Mouse (Mus musculus) yolk sac, embryonic 10.5 days (tissue): ENCODE results near the gene Csf3r.

Experiments
- DNase-seq: peaks from one replicate; pipeline ENCODE4 v3.0.0-alpha.2; 2017; ENCODE audit warnings: low spot score

Gene Csf3r

DNA sequence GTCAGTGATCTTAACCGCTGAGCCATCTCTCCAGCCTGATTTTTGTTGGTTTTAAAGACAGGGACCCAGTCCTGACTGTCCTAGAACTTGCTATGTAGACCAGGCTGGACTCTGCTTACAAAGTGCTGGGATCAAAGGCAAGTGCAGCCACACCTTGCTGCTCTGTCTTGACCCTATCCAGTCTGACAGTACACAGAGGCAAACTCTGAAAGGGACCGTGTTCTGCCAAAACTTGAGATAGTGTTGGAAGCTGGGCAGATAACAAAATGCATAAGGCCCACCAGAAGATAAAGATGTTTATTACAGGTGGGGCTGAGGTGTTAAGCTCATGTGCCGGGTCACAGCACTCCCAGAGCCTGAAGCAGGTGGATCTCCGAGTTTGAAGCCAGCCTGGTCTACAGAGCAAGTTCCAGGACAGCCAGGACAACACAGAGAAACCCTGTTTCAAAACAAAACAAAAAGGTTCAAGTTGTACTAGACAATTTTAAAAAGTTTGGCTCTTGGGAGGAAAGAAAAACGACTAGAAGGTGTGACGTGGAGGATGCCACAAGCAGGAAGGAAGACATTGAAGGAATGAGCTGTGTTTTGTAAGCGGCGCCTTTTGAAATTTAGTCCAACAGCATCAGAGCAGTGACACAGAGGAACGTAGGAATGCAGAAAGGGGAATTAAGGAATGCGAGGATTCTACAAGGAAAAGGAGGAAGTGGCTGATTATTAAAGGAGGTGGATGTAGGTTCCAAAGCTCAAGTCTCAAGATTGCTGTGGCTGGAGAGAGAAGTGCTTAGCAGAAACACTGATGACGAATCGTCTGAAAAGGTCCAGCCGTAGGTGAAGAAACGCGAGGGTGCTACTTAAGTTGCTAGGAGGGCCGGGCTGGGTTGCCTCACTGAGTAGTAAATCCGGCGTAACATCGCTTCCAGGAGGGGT, 33.1 kb downstream of the Csf3r start:
- DNase-seq: no peak

DNA sequence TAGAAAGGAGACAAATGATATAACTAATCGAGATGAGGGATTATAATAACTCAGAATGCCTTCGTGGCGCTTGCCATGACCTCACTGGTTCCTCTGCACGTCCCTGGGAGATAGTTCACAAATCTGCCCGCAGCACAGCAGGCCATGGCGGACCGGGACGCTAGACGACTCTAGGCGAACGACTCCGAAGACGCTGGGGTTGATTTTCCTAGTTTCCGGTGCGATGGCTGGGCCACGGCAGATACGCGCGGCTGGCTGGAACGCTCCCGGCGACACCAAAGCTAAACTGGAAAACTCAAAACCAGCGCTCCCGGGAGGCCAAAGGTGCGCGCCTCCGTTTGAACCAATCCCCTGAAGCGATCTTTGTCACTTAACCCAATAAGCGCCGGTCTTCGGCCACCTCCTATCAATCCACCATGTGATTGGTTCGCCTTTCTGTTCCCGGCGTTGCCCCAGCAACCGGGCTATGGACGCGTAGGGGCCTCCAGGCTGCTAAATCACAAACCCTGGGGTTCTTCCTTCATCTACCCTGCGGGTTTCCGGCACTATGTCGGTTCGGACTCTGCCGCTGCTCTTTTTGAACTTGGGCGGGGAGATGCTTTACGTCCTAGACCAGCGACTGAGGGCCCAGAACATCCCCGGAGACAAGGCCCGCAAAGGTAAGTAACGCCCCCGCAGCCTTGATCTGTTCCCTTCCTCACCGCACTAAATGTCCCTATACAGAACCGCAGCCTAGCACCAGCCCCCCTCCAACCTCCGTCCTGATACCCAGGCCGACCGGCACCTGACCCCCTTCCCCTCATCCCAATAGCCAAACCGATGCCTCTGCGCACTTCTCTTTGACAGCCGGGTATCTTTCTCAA, 34.0 kb downstream of the Csf3r start, which contains the start of gene Oscp1:
TSS of gene Oscp1 (plus strand) at position 432 of the 863 bp plus-strand sequence.
- DNase-seq: peak; percentile 93

DNA sequence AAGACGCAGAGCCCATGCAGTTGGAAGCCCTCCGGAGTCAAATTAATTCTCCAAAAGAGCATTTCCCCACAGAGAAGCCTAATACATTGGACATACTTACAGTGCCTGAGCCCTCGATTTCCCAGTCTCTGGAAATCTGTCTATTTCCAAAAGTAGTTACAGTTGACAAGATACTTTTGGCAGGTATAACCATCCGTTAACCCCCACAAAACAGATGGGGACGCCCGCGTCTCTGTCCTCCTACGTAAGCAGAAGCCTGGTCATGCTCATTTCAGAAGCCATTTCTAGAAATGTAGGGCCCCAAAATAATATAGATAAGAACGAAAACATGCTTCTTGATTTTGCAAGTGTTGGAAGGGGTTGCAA, 34.6 kb downstream of the Csf3r start:
- DNase-seq: no peak

DNA sequence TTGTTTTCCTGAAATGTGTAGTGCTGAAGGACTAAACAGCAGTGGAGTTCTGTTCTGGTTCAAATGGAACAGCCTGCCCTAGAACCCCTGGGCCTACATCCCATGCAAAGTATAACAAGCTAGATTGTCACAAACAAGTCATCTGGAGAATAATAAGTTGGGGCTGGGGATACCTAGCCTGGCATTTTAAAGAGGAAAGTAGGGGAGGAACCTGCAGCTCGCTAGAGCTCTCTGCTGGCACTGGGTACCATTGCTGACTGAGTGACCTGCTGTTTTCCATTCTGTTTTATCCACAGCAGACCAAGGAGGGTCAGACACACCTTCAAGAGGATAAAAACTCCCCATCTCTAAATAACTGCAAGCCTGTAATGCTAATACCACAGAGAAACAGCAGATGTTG, 38.5 kb downstream of the Csf3r start:
- DNase-seq: no peak

DNA sequence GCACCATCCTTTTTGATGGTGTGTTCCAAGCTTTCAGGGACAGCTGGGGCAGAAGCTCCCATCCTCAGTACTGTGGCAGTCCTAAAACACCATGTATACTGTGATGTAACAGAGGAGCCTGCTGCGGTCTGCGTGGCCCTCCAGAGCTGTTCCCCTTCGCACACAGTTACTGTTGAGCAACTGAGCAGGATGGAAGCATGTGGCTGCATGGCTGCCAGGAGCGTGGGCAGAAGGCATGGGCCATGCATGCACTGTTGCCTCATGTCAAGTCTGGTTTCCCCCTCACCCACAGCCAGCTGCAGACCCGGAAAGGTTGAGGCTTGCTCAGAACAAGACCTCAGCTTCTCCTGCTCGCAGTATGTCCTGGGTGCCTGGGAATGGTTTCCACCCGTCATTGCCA, 40.9 kb downstream of the Csf3r start:
- DNase-seq: no peak

DNA sequence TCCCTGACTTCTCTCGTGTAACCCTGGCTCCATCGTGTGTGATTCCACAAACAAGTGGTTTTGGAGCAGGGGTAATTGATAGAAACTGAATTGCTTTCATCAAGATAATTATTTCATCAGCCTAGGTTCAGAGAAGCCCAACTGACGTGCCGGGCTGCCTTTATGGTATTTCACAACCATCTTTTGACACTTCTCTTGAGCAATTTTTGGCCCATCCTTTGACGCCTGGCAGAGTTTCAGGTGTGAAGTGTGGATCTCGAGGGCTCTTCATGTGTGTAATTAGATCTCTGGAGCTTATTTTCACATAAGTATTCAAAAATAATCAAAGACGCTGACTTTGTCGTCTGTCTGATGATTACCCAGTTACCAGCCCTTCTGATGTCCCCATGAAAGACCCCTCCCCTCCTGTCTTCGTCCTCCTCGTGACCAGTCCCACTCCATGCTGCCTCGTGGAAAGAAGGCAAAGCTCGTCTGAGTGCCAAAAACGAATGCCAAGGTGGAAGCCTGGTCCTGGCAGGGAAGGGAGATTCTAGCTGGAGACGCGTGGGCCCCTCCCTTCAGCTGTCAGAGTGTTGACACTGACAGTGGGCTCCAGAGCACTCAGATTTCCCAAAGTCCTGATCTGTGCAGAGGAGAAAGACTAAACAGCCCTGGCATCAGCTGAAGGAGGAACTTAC, 43.2 kb downstream of the Csf3r start:
- DNase-seq: no peak

DNA sequence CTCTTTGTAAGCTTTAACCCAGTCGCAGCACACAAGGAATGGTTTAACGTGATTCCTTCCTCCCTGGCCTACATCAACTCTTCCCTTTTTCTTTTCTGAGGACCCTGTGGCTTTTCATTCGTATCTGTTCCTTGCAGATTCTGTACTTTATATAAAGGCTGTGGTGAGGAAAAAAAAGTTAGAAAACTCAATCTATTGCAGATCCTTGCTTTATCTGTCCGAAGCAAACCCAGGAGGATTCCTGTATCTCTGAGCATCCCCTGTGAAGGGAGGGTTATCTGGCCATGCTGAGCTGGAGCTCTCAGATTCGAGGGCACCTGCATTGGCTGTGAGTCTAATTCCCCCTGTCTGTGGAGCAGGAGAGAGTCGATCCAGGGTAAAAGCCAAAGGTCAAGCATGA, 44.5 kb downstream of the Csf3r start:
- DNase-seq: no peak

DNA sequence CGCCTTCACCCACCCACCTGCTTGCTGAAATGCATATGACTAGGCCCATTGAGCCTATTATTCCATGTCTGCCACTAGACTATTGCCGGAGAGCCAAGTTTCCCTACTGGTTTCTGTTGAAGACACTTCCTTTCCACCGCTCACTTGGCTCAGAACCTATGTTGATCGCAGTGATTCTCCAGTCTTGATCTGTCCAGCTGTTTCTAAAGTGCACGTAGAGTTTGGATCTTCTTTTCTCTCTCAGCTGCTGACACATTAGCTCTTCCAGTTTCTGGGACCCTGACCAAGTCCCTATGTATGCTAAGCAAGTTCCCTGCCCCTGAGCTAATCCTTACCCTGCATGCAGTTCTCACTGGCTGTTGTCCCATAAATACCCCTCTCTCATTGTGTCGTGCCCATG, 53.5 kb downstream of the Csf3r start:
- no peak for DNase-seq

DNA sequence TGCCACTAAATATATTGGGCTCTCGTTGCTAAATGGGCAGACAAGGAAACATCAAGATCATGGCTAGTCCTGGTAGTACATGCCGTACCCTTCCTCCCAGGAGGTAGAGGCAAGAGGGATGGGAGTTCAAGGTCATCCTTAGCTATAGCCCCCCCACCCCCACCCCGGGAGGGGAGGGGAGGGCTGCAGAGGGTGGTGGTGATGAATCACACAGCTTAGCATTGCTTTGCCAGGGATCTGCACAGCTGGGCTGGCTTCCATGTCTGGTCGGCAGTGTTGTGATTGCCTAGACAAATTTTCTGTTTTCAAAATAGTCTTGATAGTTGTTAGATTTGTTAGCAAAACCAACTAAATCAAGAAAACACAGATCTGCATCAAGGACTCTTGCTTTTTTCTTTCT, 54.9 kb downstream of the Csf3r start:
- DNase-seq: no peak

DNA sequence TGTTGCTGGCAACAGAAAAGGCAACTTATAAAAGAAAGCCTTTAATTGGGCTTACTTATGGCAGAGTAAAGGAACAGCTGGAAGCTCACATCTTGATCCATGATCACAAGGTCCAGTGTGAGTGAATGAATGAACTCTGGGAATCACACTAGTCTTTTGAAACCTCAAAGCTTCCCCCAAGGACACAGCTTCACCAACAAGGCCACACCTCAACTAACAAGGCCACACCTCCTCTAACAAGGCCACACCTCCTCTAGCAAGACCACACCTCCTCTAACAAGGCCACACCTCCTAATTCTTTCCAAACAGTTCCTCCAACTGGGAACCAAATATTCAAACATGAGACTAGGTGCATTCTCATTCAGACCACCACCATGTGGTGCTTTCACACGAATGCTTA, 57.3 kb downstream of the Csf3r start:
- no peak for DNase-seq

DNA sequence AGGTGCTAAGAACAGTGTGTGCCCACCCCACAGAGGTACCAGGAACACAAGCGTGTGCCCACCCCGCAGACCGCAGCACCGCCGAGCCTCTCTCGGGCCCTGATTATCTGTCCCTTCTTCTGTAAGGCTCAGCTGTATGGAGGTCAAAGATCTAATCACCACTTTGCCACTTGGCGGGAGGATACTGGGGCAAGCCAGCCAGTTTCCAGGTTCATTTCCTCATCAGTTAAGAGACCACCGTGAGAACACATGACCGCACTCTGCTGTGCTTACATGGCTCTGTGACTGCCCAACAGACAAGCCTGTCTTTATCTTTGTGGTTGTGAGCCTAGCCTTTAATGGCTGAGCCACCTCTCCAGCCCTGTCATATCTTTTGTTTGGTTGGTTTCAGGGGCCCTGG, 58.7 kb downstream of the Csf3r start:
- no peak for DNase-seq

DNA sequence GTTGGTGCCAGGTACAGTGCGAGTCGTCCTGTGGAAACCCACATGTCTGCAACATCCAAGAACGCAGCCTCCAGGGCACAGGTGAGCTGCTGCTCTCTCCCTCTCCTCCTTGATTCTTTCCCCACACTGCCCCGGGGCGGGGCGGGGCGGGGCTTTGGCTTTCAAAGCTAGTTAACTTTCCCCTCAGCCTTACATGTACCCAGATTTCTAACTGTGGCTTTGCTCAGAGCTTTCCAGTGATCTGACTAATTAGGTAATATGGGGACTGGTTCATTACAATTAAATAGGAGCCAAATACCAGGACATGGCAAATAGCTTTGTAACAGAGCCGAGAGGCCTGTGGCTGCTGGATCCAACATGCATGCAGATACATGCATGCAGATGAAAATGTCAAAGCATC, 60.0 kb downstream of the Csf3r start:
- DNase-seq: no peak

DNA sequence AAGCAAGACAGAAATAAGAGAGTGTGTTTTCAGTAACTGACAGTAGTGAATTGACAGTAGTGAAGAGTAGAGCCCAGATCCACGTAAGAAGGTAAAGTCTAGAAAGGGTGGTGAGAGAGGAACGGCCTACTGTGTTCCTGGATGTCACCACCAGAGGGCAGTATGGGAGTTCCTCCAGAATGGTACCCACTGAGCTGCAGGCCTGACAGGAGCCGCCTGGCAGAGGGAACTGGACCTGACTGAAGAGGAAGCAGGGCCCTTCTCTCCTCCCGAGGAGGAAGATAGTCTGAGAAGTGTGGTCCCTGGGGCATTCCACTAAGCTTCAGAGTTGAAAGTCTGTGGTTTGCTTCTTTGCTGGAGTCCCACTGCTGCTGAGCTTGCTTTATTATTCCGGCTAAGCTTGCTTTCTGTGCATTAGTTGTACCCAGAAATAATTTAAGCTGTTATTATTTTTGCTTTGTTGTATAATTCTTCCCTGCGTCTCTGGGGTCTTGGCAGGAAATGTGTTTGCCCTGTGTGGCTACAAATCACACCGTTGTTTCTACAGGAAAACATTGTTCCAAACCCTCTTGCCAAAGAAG, 61.7 kb downstream of the Csf3r start:
- DNase-seq: peak; percentile 65

DNA sequence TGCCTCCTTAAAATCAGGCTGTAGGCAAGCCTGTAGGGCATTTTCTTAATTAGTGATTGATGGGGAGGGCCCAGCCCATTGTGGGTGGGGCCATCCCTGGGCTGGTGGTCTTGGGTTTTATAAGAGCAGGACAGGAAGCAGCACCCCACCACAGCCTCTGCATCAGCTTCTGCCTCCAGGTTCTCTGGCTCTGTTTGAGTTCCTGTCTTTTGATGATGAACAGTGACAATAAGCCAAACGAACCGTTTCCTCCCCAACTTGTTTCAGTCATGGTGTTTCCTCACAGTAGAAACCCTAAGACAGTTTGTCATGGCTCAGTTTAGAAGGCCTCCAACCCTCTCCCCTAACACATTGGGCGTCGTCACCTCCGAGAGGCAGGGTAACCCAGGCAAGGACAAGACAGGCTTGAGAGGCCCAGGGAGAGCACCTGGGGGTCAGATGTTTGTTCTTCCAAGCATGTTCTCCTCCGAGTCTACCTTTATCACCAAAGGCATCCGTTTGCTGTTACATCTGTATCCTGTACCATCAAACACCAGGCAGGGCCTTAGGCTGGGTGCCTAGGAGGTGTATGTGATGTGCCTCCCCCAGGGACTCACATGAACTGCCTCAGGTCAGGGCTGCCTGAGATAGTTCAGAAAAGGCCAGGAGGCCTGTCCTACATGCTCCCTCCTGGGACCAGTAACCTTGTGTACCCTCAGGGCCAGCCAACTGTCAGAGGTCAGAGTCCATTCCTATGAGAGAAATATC, 65.9 kb downstream of the Csf3r start:
- no peak for DNase-seq

DNA sequence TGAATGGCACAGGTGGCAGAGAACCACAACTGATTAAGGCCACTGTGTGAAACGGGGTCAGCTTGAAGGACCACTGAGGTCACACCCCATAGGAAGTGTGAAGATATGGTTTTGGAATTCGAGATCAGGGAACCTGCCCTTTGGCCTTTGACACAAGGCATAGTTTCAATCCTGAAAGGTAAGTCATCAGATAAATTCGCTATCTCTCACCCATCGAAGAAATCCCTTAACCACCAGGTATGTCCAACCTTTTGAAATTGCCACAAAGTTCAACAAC, 66.4 kb downstream of the Csf3r start:
- no peak for DNase-seq

DNA sequence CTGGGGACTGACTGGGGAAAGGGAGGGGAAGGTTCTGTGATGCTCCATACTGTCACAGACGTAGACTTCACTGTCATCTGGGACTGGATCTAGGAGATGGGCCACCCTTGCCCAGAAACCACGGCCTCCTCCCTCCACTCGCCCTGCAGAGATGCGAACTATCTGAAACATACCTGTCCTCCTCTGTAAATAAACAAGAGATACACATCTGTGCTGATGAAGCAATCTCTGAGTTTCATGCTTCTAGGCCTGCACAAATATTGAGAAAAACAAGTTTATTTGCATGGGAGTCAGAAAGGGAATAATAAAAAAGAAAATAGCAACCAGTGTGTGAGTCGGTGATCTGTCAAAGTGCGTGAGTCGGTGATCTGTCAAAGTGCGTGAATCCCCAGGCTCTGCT, 67.5 kb downstream of the Csf3r start:
- no peak for DNase-seq
